Mouse (Mus musculus) skeletal muscle tissue, adult 2 months (tissue): ENCODE measurements around the gene Zfp704.
A peak's percentile ranks its signal among the peaks of the same experiment; 100 is the strongest.

ENCODE experiments used
- DNase-seq: peaks from one replicate; pipeline ENCODE4 v3.0.0-alpha.2; 2012; ENCODE audit warnings: low read depth, low spot score

Gene Zfp704

DNA sequence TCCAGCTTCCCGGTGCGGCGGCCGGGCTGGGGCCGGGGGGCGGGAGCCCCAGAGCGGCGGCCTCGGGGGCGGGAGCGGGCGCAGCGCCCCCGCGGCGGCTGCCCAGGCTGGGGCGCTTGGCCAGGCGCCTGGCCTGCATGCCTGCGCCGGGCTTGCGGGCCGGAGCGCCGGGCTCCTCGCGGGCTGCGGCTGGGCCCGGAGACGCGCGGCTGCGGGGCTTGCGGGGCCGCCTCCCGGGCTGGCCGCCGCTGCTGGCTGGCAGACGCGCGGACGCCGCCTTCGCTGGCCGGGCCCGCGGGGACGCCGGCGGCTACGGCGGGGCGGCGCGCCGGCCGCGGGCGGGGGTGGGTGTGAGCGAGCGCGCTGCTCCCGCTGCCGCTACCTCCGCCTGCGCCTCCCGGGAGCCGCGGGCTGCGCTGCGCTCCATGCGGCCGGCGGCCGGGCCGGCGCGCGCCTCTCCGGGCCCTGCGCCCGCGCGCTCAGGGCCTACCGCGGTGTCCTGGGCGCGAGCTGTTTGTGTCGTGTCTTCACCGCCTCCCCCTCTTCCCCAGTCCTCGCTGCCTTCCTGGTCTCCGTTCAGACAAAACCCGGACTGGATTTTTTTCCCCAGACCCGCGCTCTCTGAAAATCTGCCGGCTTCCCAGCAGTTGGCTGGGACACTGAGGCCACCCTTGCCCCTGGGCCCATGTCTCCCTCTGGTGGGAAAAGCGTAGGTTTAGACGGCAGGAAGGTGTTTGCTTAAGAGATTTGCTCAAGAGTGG, at the start of gene Zfp704:
TSS of gene Zfp704 (minus strand) at position 505 of the 761 bp plus-strand sequence.
- peak; percentile 60 for DNase-seq

DNA sequence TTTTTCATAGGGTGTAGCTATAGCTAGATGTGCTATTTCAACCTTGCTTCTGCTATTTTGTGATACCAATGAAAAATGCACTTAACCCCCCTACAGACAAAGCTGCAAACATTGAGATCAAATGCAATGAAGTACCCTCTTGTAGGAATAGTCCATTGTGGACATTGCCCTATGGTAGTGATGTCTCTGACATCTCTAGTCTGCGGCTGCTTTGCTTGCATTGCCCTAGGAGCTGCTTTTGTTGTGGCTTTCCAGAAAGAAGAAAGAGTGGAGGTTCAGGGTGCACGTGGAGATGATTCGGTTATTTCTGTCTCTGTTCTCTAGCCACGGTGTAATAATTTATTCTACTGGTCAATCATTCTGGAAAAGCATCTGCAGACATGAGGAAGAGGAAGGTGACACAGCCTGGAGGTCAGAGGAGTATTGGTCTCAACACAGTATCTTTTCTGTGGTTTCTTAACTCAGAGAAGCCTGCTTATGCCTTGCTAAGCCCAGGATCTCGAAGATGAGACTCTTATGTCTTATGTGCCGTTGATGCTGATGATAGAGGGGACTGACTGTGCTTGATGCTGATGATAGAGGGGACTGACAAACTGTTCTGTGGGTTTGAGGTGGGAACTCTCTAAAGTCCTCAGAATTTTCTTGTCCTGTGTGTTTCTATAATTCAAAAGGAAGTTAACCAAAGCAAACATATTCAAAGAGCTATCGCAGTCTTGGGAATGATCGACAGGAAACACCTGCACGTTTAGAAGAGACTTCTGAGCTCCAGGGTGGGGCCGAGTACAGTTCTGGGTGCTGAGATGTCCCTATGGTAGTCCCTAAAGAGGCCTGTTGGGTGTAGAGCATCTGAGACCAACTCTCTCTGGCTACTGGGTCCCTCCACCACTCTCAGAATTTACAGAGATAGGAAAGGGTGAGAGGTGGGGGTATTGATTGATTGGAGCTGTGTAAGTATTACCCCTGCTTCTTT, 23.4 kb upstream of the Zfp704 start:
- no peak for DNase-seq

DNA sequence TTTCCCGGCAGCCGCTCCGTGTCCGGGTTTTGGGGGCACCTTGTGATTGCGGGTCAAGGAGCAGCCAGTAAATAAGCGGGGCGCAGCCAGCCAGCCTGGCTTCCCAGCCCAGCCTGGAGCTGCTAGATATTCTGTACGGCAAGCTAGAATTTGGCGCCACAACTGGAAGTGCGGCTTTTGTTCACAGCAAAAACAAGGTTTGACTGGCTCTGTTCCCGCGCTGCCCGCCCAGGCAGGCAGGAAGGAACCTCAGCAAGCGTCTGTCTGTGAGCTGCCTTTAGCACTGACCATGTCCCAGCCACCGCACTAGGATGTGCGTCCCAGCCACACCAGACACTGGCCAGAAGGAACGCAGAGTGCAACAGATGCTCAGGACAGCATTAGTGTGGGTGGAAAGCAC, 20.1 kb upstream of the Zfp704 start:
- DNase-seq: no peak

DNA sequence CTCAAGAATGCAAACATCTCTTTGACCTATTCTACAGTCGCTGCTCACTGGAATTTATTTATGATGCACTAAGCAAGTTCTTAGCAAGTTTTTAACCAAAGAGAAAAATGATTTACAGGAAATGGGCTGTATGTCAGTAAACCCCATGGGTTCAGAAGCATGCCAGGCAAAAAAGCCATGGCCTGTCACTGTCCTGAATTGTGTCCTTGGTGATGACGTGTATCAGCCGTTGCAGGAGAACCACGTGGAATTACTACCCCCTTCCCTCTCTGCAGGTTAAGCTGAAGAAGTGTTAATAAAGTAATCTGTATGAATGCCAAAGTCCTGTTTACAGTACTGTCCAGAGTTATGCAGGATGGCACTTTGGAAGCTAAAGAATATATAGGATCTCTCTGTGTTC, 18.2 kb upstream of the Zfp704 start:
- no peak for DNase-seq

DNA sequence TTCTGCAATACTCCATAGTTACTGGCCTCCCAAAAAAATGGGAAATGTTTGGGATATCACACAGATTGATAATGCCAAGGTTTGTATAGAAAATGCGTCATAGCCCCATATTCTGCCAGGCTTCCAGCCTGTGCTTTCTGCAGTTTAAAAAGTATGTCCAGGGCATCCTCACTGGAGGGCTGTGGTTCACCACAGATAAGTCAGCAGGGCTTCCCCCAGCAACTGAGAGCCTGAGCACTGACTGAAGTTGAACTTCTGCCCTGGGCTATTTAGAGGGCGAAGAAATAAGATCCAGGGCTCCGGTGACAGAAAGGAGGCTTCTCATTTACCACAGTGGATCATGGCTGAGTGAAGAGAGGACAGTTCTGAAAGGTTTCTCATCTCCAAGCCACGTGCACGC, 16.3 kb upstream of the Zfp704 start:
- no peak for DNase-seq

DNA sequence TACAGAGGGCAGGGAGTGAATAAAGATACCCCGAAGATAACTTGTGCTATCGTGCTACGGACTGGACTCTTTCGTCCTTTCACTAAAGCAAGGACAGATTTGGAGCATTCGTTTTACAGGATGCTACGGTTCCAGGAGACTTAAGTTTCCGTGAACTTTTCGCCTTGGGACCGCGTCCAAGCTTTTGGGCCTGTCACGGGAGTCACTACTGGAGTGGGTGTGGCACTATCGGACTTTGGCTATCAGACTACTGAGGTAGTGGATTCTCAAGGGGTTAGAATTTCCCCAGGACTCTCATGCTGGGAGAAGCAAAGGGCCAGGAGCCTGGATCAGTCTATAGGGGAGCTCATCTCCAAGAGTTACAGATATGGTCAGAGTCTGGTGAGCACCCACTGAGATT, 10.7 kb upstream of the Zfp704 start:
- DNase-seq: no peak

DNA sequence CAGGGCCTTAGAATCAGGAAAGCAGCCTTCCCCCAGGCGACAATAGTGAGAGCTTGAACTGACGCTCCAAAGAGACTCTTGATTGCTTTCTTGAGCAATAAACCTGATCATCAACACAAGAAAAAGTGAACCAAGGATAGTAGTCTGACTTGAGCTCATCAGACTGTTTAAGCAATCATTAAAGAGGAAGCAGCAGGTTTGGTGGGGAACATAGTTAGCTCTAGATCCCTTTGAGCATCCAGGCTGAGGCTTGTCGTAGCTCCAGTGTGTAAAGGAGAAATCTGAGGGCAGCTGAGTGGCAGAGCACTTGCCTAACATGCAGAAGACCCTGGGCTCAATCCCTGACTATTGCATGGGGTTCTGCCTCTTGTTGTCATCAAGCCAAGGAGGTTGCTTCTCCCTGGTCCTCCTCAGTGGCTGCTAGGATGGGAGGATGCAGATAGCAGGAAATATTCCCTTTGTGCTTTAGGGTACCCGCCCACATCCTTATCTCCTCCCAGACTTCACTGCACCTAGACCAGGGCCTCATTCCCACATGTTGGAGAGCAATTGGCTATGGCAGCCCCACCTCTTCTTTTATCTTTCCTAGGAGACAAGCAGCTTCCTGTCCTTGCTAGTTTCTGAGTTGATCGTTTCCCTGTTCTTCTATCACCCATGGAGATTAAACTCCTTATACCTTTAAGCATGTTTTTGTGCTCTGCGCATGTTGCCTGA, 9.8 kb upstream of the Zfp704 start:
- no peak for DNase-seq

DNA sequence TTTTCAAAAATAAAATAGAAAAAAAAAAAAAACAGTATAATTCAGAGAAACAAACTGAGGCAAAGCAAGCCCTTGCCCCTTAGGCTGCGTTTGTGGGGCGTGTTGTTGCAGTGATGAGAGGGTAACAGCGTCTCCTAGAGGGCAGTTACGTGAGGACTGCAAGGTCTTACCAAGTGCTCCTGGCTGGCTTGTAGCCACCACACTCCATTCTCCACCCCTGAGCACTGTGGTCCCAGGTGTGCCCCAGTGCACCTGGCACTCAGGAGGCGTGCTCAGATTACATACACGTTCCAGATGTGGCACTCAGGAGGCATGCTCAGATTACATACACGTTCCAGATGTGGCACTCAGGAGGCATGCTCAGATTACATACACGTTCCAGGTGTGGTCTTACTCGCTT, 7.2 kb upstream of the Zfp704 start:
- no peak for DNase-seq

DNA sequence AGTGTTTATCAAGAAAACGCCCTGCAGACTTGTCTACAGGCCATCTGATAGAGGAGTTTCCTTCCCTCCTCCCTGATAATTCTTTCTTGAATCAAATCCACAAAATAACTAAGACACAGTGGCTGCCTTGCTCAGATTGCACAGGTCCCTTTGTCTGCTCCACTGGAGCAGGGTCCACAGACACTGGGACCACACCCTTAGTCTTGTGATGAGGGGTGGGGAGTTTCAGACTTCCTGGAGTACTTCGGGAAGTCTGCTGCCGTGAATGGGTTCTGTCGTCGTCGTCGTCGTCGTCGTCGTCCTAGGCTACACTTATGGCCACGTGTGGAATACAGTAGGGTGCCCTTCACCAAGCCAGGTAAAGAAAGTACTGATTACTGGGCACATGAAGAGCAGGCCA, 4.8 kb upstream of the Zfp704 start:
- DNase-seq: no peak

DNA sequence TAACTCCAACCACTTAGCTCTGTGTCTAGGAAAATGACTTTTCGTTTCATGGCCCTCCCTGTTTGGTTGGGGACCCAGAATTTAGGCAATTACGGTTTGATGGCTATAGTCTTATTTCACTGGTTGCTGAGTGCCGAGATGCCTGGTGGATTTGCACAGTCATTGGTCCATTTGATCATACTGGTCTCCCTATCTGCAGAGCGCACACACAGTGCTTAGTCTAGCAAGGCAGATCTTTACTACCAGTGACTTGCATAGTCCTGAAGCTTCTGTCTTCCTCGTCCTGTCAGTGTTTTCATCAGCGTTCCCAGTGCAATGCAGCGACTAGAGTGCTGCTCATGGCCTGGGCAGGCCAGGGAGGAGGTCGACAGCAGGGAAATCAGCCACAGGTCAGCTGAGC, 4.1 kb upstream of the Zfp704 start:
- DNase-seq: no peak

DNA sequence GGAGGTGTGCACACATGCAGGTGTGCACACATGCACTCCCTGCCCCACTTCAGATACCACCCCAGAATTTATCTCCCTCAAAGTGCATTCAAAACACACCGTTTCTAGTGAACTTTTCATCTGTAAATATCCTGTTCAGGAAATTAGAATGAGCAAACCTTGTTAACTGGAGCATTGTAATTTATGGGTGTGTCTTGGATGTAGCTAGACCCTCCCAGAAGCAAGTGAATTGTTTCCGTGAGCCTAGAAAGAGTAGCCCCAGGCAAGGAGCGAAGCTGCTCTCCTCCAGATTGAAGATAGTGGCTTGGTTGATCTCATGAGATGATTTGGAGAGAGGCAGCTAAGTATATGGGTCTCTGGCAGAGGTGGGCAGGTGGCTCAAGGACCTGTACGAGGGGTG, 1.3 kb upstream of the Zfp704 start:
- no peak for DNase-seq

DNA sequence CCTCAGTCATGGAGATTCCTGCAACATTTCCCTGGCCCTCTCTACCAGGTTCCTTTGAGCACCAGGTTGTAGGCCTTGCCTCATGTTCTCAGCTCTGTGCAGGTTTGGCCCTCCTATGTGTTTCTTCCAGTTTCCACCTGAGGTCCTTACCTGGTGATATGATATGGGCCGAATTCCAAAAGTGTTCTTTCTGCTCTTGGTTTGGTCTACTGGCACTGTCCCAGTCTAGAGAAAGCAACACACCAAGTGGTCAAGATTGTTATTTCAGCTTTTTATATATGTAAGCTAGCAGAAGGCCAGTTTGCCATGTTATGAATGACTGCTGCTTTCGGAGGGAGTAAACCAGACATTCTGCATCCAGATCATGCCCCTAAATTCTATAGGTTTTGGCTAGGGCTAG, 541 bp upstream of the Zfp704 start:
- DNase-seq: no peak

DNA sequence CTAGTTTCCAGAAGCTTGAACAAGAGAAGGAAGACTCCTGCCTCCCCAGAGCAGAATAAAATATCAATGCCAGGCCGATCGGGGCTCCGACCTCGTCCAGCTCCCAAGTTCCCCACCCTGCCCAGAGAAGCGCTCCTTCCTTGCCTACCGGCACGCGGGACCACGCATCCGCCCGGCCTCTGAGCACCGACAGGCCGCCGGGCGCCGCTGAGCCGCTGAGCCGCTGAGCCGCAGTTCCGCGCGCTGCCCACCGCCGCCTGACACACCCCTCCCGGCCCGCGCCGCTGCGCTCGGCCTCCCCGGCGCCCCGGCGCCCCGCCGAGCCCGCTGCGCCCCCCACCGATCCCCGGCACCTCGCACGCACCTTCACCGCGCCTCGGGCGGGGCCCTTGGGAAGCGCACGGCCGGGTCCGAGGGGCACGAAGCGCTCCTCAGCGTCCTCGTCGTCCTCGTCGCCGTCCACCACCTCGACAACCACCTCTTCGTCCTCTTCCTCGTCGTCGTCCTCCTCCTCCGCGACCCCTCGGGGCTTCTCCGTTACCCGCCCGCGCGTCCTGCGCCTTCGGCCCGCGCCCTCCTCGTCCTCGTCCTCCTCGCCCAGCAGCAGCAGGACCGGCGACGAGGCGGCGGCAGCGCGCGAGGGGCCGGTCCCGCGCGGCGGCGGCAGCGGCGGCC, 842 bp downstream of the Zfp704 start:
- no peak for DNase-seq

DNA sequence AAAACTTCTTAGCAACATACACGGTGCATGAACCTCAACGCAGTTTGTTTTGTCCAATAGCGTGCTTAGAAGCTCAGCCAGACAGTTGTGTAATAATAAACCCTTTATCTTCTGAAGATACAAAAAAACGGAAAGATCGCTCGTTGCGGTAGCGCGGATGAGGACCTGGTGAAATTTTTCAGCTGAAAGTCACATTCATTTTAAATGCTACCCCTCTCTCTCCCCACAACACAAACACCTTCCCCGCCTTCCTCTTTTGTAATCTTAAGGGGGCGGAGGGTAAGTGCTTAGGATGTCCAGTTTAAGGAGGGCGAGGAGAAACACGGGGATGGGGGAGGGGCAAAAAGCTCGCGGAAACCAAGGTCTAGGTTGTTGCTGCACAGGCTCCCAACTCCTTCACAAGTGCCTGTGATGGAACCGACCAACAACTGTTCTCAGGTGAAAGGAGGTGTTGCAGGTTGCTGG, 1.4 kb downstream of the Zfp704 start:
- peak; percentile 27 for DNase-seq

DNA sequence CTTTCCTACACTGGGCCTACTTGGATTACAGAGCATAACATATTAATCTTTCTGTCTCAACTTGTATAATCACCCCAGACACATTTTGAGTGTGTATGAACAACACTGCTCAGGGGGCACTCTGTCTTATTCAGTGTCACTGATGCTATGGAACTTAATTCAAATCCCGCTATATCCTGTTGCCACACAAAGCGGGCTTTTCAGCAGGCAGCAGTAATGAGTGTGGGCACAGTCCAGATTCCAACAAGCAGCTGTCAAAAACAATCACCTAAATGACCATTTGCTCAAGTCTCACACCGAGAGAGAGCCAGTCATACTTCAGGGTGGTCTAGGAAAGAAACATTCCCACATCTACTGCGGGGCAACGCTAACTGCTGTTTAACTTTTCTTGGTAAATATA, 2.2 kb downstream of the Zfp704 start:
- DNase-seq: no peak

DNA sequence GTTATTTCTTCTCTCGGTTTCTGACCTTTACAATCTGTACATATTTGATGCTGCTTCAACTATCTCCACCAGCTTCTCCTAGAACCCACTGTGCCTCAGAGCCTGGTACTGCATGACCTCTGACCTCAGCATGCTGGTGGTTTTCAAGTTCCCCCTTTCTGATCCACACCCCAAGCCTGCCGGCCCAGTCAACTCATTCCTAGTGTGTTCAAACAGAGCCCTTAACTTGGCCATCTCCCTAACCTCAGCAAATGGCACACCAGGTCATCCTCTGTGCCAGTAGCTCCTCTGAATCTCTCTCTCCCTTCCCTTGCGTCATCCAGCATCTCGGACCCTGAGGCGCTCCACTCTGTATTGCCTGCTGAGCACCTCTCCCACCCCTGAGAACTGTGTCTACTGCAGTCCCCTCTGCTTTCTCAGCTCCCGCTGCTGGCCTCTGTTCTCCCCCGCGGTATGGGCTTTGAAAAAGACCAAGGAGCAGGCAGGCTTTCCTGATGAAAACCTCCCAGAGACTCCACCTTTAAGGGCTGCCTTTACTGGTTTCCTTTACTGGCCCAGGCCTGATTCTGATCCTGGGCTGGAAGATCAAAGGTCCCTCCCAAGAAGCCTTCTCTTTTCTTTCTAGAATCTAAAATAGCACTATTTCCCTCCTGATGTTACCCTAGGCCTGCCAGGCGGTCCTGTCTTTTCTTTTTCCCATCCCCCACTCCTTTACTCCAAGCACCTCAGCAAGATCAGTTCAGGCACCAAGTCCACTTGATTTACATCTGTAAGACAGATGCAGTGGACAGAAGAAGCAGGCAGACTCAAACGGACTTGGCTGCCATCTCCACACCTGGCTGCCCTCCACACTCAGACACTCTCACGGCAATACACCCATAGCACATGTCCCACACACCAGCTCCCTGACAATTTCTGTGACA, 3.8 kb downstream of the Zfp704 start:
- no peak for DNase-seq

DNA sequence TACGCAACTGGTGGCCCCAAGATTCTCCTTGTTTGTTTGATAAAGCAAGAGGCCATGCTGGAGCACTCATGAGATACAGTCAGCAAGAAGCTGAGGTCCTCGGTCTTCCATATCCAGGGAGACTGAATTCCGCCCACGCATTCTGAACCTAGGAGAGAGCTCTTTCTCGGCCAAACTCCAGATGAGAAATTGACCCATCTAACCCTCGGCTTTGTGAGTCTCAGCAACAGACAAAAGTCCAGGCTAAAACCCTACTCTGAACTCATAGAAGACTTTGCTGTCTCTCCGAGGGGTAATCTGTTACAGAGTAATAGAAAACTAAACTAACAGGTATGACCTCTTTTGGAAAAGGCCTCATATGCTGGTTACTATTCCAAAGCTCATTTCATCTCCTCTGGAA, 4.9 kb downstream of the Zfp704 start:
- no peak for DNase-seq

DNA sequence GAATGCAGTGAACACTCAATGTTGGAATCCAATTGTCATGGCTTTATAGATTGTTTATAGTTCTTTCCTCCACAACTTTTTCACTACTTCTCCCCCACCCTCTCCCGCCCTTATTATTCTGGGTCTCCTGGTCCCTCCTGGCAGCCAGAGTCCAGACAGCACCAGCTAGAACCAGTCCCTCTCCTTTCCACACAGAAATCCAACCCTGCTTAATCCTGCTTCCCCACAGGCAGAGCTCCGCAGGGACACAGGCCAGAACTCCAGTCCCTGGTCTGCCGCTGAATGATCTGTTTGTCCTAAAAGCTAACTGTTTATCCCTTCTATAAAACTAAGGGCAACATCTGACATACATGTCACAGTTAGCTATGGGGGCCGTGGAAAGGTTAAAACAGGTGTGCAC, 6.0 kb downstream of the Zfp704 start:
- DNase-seq: no peak

DNA sequence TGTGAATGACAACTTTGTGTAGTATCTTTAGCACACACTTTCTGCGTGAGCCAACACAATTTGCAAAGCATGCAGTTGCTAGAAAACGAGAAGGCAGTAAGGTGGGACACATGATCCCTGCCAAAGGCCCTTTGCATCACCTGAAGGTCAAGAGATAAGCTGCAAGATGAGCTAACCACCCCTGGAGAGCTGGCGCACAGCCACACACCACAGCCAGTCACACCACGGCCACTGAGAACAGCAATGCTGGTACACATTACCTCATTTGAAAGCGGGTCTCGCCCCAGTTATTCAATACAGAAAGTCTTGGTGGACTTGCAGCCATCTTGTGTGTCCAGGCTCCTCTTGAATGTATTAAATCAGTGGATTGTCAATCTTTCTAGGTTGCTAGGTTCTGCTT, 9.3 kb downstream of the Zfp704 start:
- no peak for DNase-seq

DNA sequence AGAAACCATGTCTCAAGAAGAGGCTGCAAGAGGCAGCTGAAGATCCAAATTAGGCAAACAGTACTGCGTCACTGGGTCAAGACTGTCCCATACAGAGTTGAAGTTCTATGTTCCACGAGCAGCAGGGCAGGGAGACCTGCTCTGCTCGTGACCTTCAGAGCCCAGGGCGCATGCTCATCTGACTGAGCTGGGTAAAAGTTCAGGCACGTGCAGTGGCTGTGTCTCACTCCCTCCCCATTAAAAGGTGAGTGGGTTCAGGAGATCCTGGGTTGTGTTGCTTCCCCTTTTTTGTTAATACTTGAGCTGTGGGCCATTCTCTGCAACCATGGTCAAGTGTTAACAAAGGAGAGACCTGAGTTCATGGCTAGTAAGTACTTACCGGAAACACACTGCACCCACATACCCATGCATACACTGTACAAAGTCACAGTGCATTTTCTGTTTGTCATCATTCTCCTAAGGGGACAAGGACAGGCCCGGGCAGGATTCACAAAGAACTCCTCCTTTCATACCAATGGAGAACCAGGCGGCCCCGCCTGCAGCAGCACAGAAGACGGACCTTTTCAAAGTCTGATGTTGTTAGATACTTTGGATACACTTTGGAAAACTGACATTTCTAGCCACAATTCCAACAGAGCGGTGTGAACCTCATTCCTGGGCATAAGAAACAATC, 10.0 kb downstream of the Zfp704 start:
- DNase-seq: no peak
